Mouse (Mus musculus): Measurements from ENCODE around the gene Rps16. TPM values are rescaled to one million over a fixed set of nuclear protein-coding genes. Genes with fewer than 3 reads are reported as not detected.

Rps16 gene
- polyA plus RNA-seq (2014; fragmentation: Nextera tagmentation; extraction: Ambion mirVana), result 580 and 617 TPM in 2 replicates

GRCm38 (mm10) chr7:28350155-28350883 lies at the start of gene Rps16:
Gene Rps16, plus strand, starts transcription at chr7:28350652.
- H3K27ac ChIP-seq (replicated peaks; ENCODE audit: low read depth, low read length), result peak within 1 kb of the TSS; percentile 88
- H3K27me3 ChIP-seq (ENCODE audit: control insufficient read depth, insufficient read depth, low read length), result no peaks in the 10 kb centered on the region
- WGBS, result under 1% methylated on average over 48 of the region's 50 CpGs
- H3K4me3 ChIP-seq (replicated peaks; ENCODE audit: low read depth, low read length), result peak within 1 kb of the TSS; percentile 91
- peaks cover 27% of the 10 kb centered on the region for H3K36me3 ChIP-seq (ENCODE audit: control insufficient read depth, insufficient read depth, low read length)
- ATAC-seq (ENCODE audit: low FRiP score, low TSS enrichment), result peak; percentile 92
- no peaks in the 10 kb centered on the region for H3K9me3 ChIP-seq (ENCODE audit: control insufficient read depth, low read length)
- peaks cover 11% of the 10 kb centered on the region for H3K4me1 ChIP-seq (ENCODE audit: control insufficient read depth, insufficient read depth, low read length)
- peak within 1 kb of the TSS; percentile 89 for H3K9ac ChIP-seq (replicated peaks; ENCODE audit: low read length)
- peak within 1 kb of the TSS; percentile 98 for H3K4me2 ChIP-seq (ENCODE audit: low read length)
- DNase-seq, result peak; percentile 99

DNA sequence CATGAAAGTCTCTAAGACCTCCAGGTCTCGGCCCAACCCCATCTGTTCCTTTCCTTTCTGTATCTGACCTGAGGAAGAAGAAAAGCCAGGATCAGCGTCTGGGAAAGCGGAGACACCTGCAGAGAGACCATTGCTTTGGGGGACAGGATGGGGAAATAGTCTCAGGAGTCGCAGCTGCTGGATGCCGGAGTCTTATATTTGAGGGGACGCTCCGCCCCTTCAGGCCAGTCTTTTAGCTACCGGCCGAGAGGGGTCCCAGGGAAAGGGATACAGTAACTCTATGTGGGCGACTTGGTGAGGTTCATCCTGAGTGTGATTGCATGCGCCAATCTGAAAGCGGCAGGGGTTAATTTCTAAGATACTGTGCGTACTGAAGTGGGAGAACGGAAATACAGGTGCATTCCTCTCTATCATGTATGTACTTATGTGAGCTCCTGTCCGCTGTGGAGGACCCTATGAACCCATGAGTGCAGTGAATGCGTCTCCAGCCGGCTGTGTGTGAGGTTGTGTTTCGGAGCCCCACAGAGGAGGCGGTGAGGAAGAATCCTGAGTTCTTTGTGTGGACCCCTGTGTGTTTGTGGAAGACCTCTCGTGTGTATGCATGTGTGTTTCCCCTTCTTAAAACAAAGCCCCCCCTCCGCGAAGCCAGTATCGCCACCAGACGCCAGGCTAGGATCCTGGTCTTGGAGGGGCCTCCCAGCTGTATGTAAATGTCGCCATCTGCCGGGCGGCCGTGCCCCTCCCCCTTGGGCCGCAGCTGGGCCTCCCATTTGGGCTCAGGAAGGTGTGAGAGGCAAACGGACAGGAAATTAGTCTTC lies 48.6 kb upstream of the Rps16 start, which contains the start of gene Dll3:
Gene Dll3, minus strand, starts transcription at position 623 of the 818 bp plus-strand sequence.
- H3K4me2 ChIP-seq (ENCODE audit: low read length), result peak within 1 kb of the TSS; percentile 74
- no peaks in the 10 kb centered on the region for H3K9me3 ChIP-seq (ENCODE audit: control insufficient read depth, low read length)
- H3K27ac ChIP-seq (replicated peaks; ENCODE audit: low read depth, low read length), result peak within 1 kb of the TSS; percentile 86
- ATAC-seq (ENCODE audit: low FRiP score, low TSS enrichment) (peak; percentile 80), DNase-seq (peak; percentile 86)
- H3K4me3 ChIP-seq (replicated peaks; ENCODE audit: low read depth, low read length), result peak within 1 kb of the TSS; percentile 48
- H3K9ac ChIP-seq (replicated peaks; ENCODE audit: low read length), result peak within 1 kb of the TSS; percentile 71
- peaks cover 24% of the 10 kb centered on the region for H3K36me3 ChIP-seq (ENCODE audit: control insufficient read depth, insufficient read depth, low read length)
- under 1% methylated on average over 30 of the region's 30 CpGs for WGBS
- peaks cover 18% of the 10 kb centered on the region for H3K4me1 ChIP-seq (ENCODE audit: control insufficient read depth, insufficient read depth, low read length)
- no peaks in the 10 kb centered on the region for H3K27me3 ChIP-seq (ENCODE audit: control insufficient read depth, insufficient read depth, low read length)

DNA sequence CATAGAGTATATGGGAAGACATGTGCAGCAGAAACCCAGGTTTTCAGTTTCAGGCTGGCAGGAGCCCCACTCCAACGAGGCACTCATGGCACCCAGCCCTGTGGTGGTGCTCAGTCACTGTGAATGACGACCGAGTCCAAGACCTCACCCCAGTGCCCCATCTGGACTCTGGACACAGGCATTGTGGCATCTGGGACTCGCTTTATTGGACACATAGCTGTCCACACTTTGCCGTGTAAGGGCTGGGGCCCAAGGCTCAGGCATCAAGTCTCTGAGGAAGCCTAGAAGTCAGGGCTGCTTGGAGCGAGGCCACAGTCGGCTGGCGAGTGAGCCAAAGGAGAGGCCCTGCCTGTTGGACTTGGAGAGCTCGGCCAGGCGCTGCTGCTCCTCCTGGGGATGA lies 44.8 kb upstream of the Rps16 start:
- no peak overlapping the region for H3K27ac ChIP-seq (replicated peaks; ENCODE audit: low read depth, low read length)
- H3K4me2 ChIP-seq (ENCODE audit: low read length), result no peak overlapping the region
- peaks cover 12% of the 10 kb centered on the region for H3K4me1 ChIP-seq (ENCODE audit: control insufficient read depth, insufficient read depth, low read length)
- no peak overlapping the region for H3K9ac ChIP-seq (replicated peaks; ENCODE audit: low read length)
- H3K27me3 ChIP-seq (ENCODE audit: control insufficient read depth, insufficient read depth, low read length), result no peaks in the 10 kb centered on the region
- no peaks in the 10 kb centered on the region for H3K9me3 ChIP-seq (ENCODE audit: control insufficient read depth, low read length)
- no peak overlapping the region for H3K4me3 ChIP-seq (replicated peaks; ENCODE audit: low read depth, low read length)
- H3K36me3 ChIP-seq (ENCODE audit: control insufficient read depth, insufficient read depth, low read length), result peaks cover 57% of the 10 kb centered on the region
- DNase-seq (no peak), ATAC-seq (ENCODE audit: low FRiP score, low TSS enrichment) (no peak)
- WGBS, result 92% methylated on average over 10 of the region's 10 CpGs

GRCm38 (mm10) chr7:28306216-28306615 lies 44.2 kb upstream of the Rps16 start:
- Histone ChIP-seq H3K4me2 (ENCODE audit: low read length) (no peak overlapping the region), H3K27ac (replicated peaks; ENCODE audit: low read depth, low read length) (no peak overlapping the region), H3K9me3 (ENCODE audit: control insufficient read depth, low read length) (no peaks in the 10 kb centered on the region), H3K4me1 (ENCODE audit: control insufficient read depth, insufficient read depth, low read length) (peaks cover 16% of the 10 kb centered on the region), H3K27me3 (ENCODE audit: control insufficient read depth, insufficient read depth, low read length) (no peaks in the 10 kb centered on the region), H3K36me3 (ENCODE audit: control insufficient read depth, insufficient read depth, low read length) (peaks cover 57% of the 10 kb centered on the region), H3K4me3 (replicated peaks; ENCODE audit: low read depth, low read length) (no peak overlapping the region), H3K9ac (replicated peaks; ENCODE audit: low read length) (no peak overlapping the region)
- DNase-seq, result no peak
- 93% methylated on average over 8 of the region's 8 CpGs for WGBS
- ATAC-seq (ENCODE audit: low FRiP score, low TSS enrichment), result no peak

DNA sequence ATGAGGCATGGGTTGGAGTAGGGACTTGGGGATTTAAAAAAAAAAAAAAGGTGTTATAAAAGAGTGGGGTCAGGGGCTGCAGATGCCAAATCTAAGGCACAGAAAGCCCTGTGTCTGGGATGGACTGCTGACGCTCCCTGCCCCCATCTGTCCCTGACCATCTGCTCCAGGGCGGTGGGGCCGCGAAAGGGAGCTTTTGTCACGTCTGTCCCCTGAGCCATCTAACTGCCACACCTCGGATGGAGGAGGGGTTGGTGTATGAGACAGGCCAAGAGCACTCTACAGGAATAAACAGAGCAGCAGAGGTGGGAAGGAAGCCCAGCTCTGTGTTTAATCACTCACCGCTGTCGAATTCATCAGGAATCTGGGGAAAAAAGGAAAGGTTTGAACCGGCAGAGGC lies 40.7 kb upstream of the Rps16 start:
- peaks cover 63% of the 10 kb centered on the region for H3K36me3 ChIP-seq (ENCODE audit: control insufficient read depth, insufficient read depth, low read length)
- peak overlapping the region; percentile 25 for H3K4me2 ChIP-seq (ENCODE audit: low read length)
- H3K9me3 ChIP-seq (ENCODE audit: control insufficient read depth, low read length), result no peaks in the 10 kb centered on the region
- peaks cover 7% of the 10 kb centered on the region for H3K4me1 ChIP-seq (ENCODE audit: control insufficient read depth, insufficient read depth, low read length)
- no peak overlapping the region for H3K9ac ChIP-seq (replicated peaks; ENCODE audit: low read length)
- no peak overlapping the region; the same call in 1 of the 2 replicates for H3K27ac ChIP-seq (replicated peaks; ENCODE audit: low read depth, low read length)
- no peaks in the 10 kb centered on the region for H3K27me3 ChIP-seq (ENCODE audit: control insufficient read depth, insufficient read depth, low read length)
- DNase-seq, result no peak
- H3K4me3 ChIP-seq (replicated peaks; ENCODE audit: low read depth, low read length), result no peak overlapping the region
- 43% methylated on average over 9 of the region's 9 CpGs for WGBS
- no peak for ATAC-seq (ENCODE audit: low FRiP score, low TSS enrichment)

DNA sequence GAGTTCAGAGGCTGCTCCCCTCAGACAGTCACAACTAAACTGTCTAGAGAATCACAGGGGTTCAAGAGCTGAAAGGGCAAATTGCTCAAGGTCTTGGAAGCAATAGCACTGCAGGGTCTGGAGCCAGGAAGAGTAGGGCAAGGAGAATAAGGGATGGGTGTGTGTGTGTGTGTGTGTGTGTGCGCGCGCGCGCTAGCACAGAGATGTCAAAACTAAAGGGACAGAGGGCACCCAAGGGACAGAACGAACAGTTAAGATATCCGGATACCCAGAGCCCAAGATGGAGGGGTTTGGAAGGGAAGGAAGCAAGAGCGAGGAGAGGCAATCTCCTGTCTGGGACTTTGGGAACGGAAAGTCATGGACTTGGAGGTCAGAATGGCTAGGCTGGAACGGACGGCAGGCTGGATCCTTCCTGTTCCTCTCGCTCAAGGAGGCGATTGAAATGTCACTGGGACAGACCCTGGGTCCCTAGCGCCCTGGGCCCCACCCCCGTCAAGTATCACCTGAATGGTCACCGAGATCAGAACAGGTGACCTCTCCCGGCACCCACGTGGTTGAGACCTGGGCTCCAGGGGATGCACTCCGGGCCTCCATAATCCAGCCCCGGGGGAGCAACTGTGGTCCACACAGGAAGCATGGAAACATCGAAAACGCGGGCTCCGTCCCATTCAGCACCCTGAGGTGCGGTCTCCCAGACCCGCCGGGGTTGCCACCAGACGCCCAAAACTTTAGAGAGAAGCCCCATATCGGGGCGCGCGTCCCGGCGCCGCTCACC lies 39.1 kb upstream of the Rps16 start:
- peaks cover 63% of the 10 kb centered on the region for H3K36me3 ChIP-seq (ENCODE audit: control insufficient read depth, insufficient read depth, low read length)
- peaks cover 7% of the 10 kb centered on the region for H3K4me1 ChIP-seq (ENCODE audit: control insufficient read depth, insufficient read depth, low read length)
- H3K9ac ChIP-seq (replicated peaks; ENCODE audit: low read length), result peak overlapping the region; percentile 80
- peak overlapping the region; percentile 78 for H3K27ac ChIP-seq (replicated peaks; ENCODE audit: low read depth, low read length)
- no peaks in the 10 kb centered on the region for H3K9me3 ChIP-seq (ENCODE audit: control insufficient read depth, low read length)
- H3K4me3 ChIP-seq (replicated peaks; ENCODE audit: low read depth, low read length), result peak overlapping the region; percentile 88
- 6% methylated on average over 35 of the region's 35 CpGs for WGBS
- peak overlapping the region; percentile 74 for H3K4me2 ChIP-seq (ENCODE audit: low read length)
- DNase-seq, result no peak
- ATAC-seq (ENCODE audit: low FRiP score, low TSS enrichment), result peak; percentile 62
- no peaks in the 10 kb centered on the region for H3K27me3 ChIP-seq (ENCODE audit: control insufficient read depth, insufficient read depth, low read length)

DNA sequence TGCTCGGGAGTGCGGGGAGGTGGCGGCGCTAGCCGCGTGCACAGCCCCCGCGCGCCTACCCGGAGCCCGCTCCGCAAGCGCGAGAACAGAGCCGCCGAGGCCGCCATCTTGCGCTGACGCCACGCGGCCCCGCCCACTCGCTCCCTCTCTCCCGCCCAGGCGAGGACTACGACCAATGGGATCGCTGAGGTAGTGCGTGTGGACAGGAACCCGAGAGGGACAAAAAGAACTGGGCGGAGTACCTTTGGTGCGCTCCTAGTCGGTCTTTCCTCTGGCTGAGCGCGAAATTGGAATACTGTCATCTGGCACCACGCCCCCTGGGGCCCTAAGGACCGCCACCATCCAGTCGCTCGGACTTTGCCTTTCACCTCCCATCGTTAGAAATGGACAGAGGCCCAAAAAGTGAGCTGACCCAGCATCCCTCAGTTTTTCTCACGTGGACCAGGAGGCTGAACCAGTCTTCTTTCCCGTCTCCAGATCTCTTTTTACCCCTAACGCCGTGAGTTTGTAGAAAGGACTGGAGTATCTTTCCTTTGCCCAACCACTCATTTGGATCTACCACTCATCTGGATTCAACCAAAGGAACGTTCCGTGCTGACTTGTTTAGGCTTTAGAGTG lies 38.4 kb upstream of the Rps16 start, which contains the start of gene Timm50:
Gene Timm50, minus strand, starts transcription at position 147 of the 618 bp plus-strand sequence.
- WGBS, result under 1% methylated on average over 45 of the region's 45 CpGs
- H3K9ac ChIP-seq (replicated peaks; ENCODE audit: low read length), result peak within 1 kb of the TSS; percentile 80
- H3K4me1 ChIP-seq (ENCODE audit: control insufficient read depth, insufficient read depth, low read length), result peaks cover 7% of the 10 kb centered on the region
- H3K4me3 ChIP-seq (replicated peaks; ENCODE audit: low read depth, low read length), result peak within 1 kb of the TSS; percentile 88
- DNase-seq, result peak; percentile 98
- H3K27ac ChIP-seq (replicated peaks; ENCODE audit: low read depth, low read length), result peak within 1 kb of the TSS; percentile 78
- no peaks in the 10 kb centered on the region for H3K9me3 ChIP-seq (ENCODE audit: control insufficient read depth, low read length)
- H3K27me3 ChIP-seq (ENCODE audit: control insufficient read depth, insufficient read depth, low read length), result no peaks in the 10 kb centered on the region
- H3K36me3 ChIP-seq (ENCODE audit: control insufficient read depth, insufficient read depth, low read length), result peaks cover 63% of the 10 kb centered on the region
- H3K4me2 ChIP-seq (ENCODE audit: low read length), result peak within 1 kb of the TSS; percentile 74
- ATAC-seq (ENCODE audit: low FRiP score, low TSS enrichment), result peak; percentile 96

DNA sequence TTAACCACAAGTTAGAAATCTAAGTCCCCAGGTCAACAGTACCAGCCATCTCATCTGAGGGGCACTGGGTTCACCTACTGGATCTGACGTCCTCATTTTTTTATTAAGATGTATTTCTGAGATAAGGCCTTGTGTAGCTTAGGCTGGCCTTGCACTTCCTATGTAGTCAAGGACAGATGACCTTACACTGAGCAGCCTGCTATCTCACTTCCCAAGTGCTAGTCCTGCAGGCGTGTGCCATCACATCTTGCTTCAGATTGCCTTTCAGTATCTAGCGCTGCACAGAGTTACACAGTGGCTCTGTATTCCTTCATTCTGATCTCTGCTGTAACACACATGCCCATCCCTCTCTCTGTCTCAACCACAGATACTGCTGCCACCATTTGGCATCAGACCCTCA lies 32.4 kb upstream of the Rps16 start:
- peaks cover 91% of the 10 kb centered on the region for H3K36me3 ChIP-seq (ENCODE audit: control insufficient read depth, insufficient read depth, low read length)
- no peak overlapping the region for H3K9ac ChIP-seq (replicated peaks; ENCODE audit: low read length)
- ATAC-seq (ENCODE audit: low FRiP score, low TSS enrichment) (no peak), DNase-seq (no peak)
- no peak overlapping the region for H3K27ac ChIP-seq (replicated peaks; ENCODE audit: low read depth, low read length)
- 88% methylated on average over 3 of the region's 3 CpGs for WGBS
- no peaks in the 10 kb centered on the region for H3K4me1 ChIP-seq (ENCODE audit: control insufficient read depth, insufficient read depth, low read length)
- no peaks in the 10 kb centered on the region for H3K9me3 ChIP-seq (ENCODE audit: control insufficient read depth, low read length)
- no peak overlapping the region for H3K4me3 ChIP-seq (replicated peaks; ENCODE audit: low read depth, low read length)
- no peaks in the 10 kb centered on the region for H3K27me3 ChIP-seq (ENCODE audit: control insufficient read depth, insufficient read depth, low read length)
- H3K4me2 ChIP-seq (ENCODE audit: low read length), result no peak overlapping the region
